Mouse (Mus musculus): Measurements from ENCODE around the gene Clec2i.

GRCm38 (mm10) chr6:128900044-128900443 lies 12.7 kb downstream of the Clec2i start:
- no peak for TF ChIP-seq CTCF (IDR thresholded peaks at IDR 0.05; ENCODE audit: borderline replicate concordance, insufficient read depth, low read depth, low read length)
- TF ChIP-seq POLR2A (IDR thresholded peaks at IDR 0.05; ENCODE audit: borderline replicate concordance, insufficient read depth, low read length): no peak
